Mouse (Mus musculus): ENCODE results near the gene Amy2a2.
"Not testable (repeated sequence)": the region's sequence is repeated elsewhere in the genome, so short reads cannot be mapped to it uniquely, and the experiment has no call there.

DNA sequence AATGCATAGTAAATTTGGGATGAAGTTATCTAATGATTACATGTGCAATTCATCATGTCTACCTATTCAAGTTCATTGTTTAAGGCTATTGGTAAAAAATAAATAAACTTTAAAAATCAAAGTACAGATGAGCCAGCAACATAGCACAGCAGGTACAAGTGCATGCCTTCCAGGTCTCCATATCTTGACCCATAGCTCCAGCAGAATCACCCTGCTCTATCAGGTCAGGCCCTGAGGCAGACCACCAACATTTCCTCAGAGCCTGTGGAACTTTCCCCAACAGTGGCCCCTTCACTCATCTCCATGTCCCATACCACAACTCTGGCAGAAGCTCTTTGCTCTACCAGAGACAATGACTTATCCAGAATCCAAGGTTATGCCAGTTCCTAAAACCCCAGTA, 11.0 kb downstream of the Amy2a2 start:
- TF ChIP-seq CTCF (IDR thresholded peaks at IDR 0.05; ENCODE audit: extremely low read depth, insufficient read depth, insufficient read length, insufficient replicate concordance); POLR2A (IDR thresholded peaks at IDR 0.05; ENCODE audit: low read depth, low read length): not testable (repeated sequence)

Data from spleen, adult 2 months (tissue).